Mouse (Mus musculus): ENCODE data around the gene Crb1. TPM values are rescaled to one million over a fixed set of nuclear protein-coding genes. Genes with fewer than 3 reads are reported as not detected.

Gene Crb1
- polyA plus RNA-seq, 1 experiment from 2014 or later, result 0.29 TPM

- WGBS, result 66% methylated on average over 3 of the region's 3 CpGs
- DNase-seq (ENCODE audit: low spot score) (peak; percentile 16), ATAC-seq (replicated peaks; ENCODE audit: low FRiP score, low read depth) (peak; percentile 57; the same call in 1 of the 2 replicates)
- peak; percentile 54 for TF ChIP-seq CTCF (IDR thresholded peaks at IDR 0.05; ENCODE audit: low read depth)
- no peaks in the 10 kb centered on the region for H3K36me3 ChIP-seq (ENCODE audit: insufficient read depth, low read length)
- H3K27me3 ChIP-seq (ENCODE audit: insufficient read depth, low read length), result no peaks in the 10 kb centered on the region
- no peak overlapping the region for H3K4me2 ChIP-seq (ENCODE audit: low read length)
- H3K9me3 ChIP-seq (replicated peaks; ENCODE audit: low read length), result no peaks in the 10 kb centered on the region
- no peaks in the 10 kb centered on the region for H3K4me1 ChIP-seq (replicated peaks; ENCODE audit: insufficient read depth, low read length)
- no peak overlapping the region for H3K27ac ChIP-seq
- H3K9ac ChIP-seq (ENCODE audit: low read depth, low read length), result no peak overlapping the region
- H3K4me3 ChIP-seq (replicated peaks; ENCODE audit: low read depth, low read length), result no peak overlapping the region
Observed at GRCm38 (mm10) chr1:139161619-139162018, 215.3 kb downstream of the Crb1 start.

DNA sequence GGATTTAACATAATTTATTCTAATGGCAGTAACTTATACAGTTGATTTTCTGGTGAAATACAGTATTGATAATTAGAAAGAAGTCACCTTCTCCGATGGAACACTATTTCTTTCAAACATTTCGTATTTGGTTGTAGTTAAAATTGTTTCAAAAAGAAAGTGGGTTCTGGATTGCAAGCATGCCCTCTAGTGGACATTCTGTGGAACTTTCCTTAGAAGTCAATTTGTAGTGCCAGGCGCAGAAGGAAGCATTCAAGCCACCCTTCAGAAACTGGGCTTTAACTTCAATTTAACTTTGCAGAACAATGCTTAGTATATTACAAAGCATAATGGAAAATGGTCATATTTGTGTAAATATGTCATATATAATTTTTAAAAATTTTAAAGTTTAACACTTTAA, 220.5 kb downstream of the Crb1 start:
- no peak overlapping the region for H3K4me3 ChIP-seq (replicated peaks; ENCODE audit: low read depth, low read length)
- no peak for ATAC-seq (replicated peaks; ENCODE audit: low FRiP score, low read depth)
- H3K4me1 ChIP-seq (replicated peaks; ENCODE audit: insufficient read depth, low read length), result no peaks in the 10 kb centered on the region
- no peak overlapping the region for H3K4me2 ChIP-seq (ENCODE audit: low read length)
- peak; percentile 84 for DNase-seq (ENCODE audit: low spot score)
- no peaks in the 10 kb centered on the region for H3K9me3 ChIP-seq (replicated peaks; ENCODE audit: low read length)
- H3K27me3 ChIP-seq (ENCODE audit: insufficient read depth, low read length), result no peaks in the 10 kb centered on the region
- H3K9ac ChIP-seq (ENCODE audit: low read depth, low read length), result no peak overlapping the region
- H3K27ac ChIP-seq, result no peak overlapping the region
- H3K36me3 ChIP-seq (ENCODE audit: insufficient read depth, low read length), result no peaks in the 10 kb centered on the region
- TF ChIP-seq CTCF (IDR thresholded peaks at IDR 0.05; ENCODE audit: low read depth), result peak; percentile 88
- WGBS, result 22% methylated on average over 3 of the region's 3 CpGs

GRCm38 (mm10) chr1:139153493-139153892, 223.4 kb downstream of the Crb1 start:
- TF ChIP-seq CTCF (IDR thresholded peaks at IDR 0.05; ENCODE audit: low read depth), result no peak
- H3K4me2 ChIP-seq (ENCODE audit: low read length), result no peak overlapping the region
- ATAC-seq (replicated peaks; ENCODE audit: low FRiP score, low read depth), result no peak
- H3K4me3 ChIP-seq (replicated peaks; ENCODE audit: low read depth, low read length), result no peak overlapping the region
- no peaks in the 10 kb centered on the region for H3K9me3 ChIP-seq (replicated peaks; ENCODE audit: low read length)
- no peaks in the 10 kb centered on the region for H3K36me3 ChIP-seq (ENCODE audit: insufficient read depth, low read length)
- H3K27ac ChIP-seq, result no peak overlapping the region
- H3K4me1 ChIP-seq (replicated peaks; ENCODE audit: insufficient read depth, low read length), result no peaks in the 10 kb centered on the region
- 61% methylated on average over 6 of the region's 6 CpGs for WGBS
- no peak overlapping the region for H3K9ac ChIP-seq (ENCODE audit: low read depth, low read length)
- no peak for DNase-seq (ENCODE audit: low spot score)
- no peaks in the 10 kb centered on the region for H3K27me3 ChIP-seq (ENCODE audit: insufficient read depth, low read length)

GRCm38 (mm10) chr1:139153006-139153405, 223.9 kb downstream of the Crb1 start:
- Histone ChIP-seq H3K27ac (no peak overlapping the region), H3K4me1 (replicated peaks; ENCODE audit: insufficient read depth, low read length) (no peaks in the 10 kb centered on the region), H3K9ac (ENCODE audit: low read depth, low read length) (no peak overlapping the region), H3K4me3 (replicated peaks; ENCODE audit: low read depth, low read length) (no peak overlapping the region), H3K36me3 (ENCODE audit: insufficient read depth, low read length) (no peaks in the 10 kb centered on the region), H3K9me3 (replicated peaks; ENCODE audit: low read length) (no peaks in the 10 kb centered on the region), H3K4me2 (ENCODE audit: low read length) (no peak overlapping the region), H3K27me3 (ENCODE audit: insufficient read depth, low read length) (no peaks in the 10 kb centered on the region)
- TF ChIP-seq CTCF (IDR thresholded peaks at IDR 0.05; ENCODE audit: low read depth), result no peak
- 87% methylated on average over 2 of the region's 2 CpGs for WGBS
- ATAC-seq (replicated peaks; ENCODE audit: low FRiP score, low read depth), result no peak
- no peak for DNase-seq (ENCODE audit: low spot score)

Other genes starting within 250 kb of the Crb1 start
- gene Zbtb41, start 45.2 kb upstream of the Crb1 start, polyA plus RNA-seq (2015; fragmentation: Nextera tagmentation; extraction: Ambion mirVana), result 6.9 and 7.5 TPM in 2 replicates
- 7.1 and 7.2 TPM in 2 replicates for gene Aspm, start 77.7 kb upstream of the Crb1 start, polyA plus RNA-seq (2015; fragmentation: Nextera tagmentation; extraction: Ambion mirVana)
- 2.8 and 4.0 TPM in 2 replicates for gene F13b, start 124.6 kb upstream of the Crb1 start, polyA plus RNA-seq (2015; fragmentation: Nextera tagmentation; extraction: Ambion mirVana)
- not detected in 2 replicates for gene Cfhr1, start 183.2 kb upstream of the Crb1 start, polyA plus RNA-seq (2015; fragmentation: Nextera tagmentation; extraction: Ambion mirVana)

Data from kidney, postnatal 0 days (tissue).